Mouse (Mus musculus) embryo, embryonic 11.5 days (tissue): ENCODE results near the gene Agtpbp1.

ENCODE experiments used
- DNase-seq: peaks from one replicate; pipeline ENCODE4 v3.0.0-alpha.2; 2012; ENCODE audit warnings: low read depth, low spot score

Agtpbp1 gene

DNA sequence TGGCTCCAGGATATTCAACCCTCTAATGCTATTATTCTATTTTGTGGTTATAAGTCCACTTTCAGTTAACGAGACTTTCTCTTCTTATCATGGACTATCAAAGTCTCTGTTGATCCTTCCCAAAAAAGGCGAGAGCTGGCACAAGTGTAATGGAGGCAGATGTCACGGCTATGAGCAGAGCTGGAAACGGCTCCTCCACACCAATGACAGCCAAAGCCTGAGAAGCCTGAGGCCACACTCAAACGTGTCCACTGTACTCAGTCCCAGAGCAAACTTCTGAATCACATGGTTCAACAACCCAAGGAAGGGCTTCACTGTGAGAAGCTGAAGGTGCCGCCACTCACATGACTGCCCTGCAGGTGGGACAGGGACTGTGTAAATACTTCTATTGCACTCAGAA, 51.7 kb downstream of the Agtpbp1 start:
- no peak for DNase-seq

DNA sequence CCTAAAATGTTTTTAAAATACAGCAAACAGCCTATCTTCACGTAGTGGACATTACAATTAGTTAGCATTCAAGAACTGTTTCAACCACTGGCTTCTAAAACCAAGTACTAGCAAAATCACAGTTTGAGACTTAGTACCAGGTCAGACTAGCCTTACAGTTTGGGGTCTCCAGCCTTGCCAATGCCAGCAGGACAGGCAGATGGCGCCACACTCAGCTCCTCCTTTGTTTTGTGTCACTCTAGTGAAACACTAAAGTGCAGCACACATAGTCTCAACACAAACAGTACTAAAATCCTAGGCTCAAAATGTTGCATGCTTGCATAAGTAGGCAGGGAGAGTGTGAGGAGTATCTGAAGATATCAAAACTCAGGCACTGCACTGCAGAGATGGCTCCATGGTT, 53.8 kb downstream of the Agtpbp1 start:
- no peak for DNase-seq

DNA sequence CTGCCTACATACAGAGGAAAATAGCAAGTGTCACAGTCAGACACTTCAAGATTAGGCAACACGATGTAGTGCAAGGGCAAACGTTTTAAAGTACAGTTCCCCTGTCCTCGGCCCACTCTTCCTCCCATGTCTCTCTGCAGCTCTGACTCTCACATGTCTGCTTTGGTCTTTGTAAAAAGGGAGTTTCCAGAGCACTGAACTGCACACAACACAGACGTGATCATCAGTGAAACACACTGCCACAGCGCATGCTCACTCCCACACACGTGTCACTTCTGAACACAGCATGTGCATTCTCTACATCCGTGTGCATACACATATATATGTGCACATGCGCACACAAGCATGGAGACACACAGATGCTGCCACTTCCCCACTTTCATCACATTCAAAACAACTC, 54.5 kb downstream of the Agtpbp1 start:
- no peak for DNase-seq

DNA sequence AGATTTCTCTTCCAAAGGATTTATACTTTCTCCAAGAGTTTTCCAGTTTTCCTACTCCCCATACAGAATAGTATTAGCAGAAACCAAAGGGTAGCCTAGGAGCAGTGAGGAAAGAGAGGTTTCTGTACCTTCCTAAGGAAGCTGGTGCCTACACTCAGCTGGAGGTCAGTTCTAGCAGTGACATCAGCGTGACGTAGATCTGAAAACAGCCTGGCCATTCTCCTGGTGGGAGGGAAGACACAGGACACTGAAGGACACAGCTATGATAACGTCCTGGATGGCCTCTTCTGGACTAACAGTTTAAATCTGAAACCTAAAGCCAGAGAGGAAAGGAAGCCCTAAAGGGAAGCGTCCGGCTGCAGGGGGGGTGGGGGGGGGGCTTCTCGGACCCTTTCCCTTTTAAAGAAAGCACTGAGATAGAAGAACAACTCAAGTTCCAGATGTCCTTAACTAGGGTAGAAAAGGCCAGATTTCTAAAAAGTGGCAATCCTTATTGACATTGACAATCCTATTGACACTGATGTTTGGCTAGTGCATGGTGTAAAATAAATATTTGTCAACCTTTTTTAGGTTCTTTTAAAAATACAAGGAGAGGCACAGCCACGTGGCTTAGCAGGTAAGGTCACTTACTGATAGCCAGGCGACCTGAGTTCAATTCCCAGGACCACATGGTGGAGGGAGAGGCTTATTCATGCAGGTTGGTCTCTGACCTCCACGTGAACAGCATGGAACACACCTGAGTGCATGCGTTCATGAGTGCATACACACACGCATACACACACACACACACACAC, 63.6 kb downstream of the Agtpbp1 start:
- DNase-seq, result no peak

DNA sequence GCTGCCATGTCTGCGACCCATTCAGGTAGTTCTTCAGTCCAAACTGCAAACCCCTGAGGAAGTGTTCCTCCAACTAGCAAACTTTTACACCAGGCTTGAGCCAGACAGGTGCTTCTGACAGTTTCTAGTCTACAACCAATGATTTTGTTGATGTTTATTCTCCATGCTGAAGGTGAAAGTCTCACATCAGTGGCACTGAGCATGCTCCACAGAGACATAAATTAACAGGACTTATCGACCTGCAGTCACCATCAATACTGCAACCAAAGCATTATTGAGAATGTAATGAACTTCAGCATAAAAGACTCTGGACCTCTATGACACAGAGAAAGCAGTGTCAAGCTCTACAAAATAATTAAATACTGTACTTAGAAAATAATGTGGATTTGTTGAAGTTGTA, 64.2 kb downstream of the Agtpbp1 start:
- no peak for DNase-seq

DNA sequence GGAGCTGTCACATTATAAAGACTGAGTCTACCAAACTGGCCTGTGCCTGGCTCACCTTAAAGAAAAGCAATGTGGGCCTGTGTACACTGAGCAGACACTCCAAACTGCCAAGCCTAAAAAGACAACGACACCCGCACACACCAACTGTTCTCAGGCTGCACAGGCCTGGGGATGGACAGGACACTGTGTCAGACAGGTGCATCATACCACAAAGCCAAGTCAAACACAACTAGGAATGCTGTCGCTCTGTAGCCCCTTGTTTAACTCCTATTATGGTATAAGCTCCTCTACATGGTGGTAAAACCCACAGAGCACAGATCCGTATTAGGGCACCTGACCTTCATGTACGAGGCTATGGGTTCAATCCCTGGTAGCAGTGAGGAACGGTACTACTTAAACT, 65.5 kb downstream of the Agtpbp1 start:
- DNase-seq, result no peak

DNA sequence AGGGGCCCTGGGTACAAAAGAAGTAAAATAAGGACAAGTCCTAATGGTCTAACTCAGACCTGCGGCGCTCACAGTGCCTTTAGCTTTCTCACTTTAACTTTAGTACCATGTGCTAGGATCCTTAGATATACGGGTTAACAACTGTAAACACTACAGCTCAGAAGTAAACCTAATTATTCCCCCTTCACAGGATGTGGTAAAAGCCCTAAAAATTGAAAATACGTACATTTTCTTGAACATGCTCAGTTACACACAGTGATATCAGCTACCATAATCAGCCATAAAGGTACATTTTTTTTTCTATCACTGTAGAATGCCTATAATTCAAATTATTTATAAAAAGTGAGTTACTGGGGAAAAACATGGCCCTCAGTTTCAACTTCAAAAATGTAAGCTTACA, 67.0 kb downstream of the Agtpbp1 start:
- DNase-seq, result no peak

DNA sequence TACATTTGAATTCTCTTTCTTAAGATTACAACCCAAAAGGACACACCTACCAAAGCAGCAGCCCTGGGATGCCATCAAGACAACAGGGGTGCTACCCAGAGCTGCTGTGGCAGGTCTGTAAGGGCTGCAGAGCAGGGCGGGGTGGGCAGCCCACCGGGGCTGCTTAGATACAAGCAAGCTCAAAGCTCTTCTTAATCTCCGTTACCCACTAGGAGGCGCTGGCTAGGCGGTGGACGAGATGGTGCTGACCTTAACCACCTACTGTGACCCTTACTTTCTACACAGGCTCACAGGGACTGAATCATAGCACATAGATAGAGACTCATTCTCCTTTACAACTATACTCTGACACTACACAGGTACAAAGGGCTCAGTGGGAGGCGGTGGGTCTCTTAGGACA, 70.0 kb downstream of the Agtpbp1 start:
- peak; percentile 17 for DNase-seq

DNA sequence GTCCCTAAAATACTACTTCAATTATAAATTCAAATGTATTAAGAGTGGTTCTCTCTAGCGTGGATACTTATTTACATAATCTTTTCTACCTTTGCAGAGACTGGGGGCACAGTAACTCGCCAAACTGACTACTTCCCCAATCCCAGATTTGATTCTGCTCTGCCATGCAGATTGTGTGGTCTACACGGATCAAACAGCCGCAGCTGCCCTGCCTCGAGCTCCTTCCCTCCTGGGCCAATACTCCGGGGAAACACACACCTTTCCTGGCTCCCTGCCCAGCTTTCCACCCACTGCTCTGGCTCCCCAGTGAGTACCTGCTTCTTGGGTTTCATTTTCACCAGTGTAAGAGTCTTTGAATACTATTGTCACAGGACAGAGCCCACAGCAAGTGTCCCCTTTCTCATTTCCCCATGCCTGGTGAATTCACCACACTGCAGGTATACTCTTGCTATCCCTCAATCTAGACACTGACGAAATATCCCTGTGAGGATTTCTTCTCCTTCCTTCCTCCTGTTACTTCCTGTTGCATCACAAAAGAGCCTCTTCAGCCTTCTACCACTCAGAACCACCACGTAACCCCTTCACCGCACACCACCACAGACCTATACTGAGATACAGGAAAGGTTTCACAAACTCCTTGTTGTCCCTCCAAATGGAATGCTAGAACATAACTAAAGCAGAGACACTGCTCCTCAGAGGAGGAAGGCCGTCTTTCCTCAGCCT, 75.2 kb downstream of the Agtpbp1 start:
- no peak for DNase-seq

DNA sequence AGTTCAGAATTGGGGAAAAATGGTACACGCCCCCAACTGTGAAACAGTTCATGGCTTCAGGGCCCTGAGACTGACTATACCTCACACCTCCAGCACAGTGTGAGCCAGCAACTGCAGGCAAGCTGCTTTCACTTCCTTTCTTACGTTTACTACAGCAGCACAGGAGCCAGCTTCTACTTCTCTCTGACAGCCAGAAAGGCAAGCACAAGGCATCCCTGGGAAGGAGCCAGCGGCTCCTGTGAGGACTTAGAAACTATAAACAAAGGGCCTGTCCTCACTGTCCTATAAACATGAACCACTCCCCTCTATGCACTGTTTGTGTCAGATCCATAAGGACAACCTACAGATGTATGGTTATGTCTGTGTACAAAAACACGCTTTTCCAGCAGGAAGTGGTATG, 76.4 kb downstream of the Agtpbp1 start:
- no peak for DNase-seq

DNA sequence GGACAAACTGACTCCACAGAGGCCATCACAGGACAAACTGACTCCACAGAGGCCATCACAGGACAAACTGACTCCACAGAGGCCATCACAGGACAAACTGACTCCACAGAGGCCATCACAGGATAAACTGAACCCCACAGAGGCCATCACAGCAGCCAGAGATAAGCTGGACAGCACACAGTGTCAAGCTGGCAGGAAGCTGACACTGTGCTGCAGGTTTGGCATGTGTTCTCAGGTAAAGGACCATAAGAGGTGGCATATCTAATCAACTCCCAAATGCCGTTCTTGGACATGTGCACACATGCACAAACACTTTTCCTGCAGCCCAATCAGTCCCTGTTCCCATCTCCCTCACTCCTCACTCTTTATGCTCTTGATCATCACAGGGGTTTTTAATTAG, 78.6 kb downstream of the Agtpbp1 start:
- DNase-seq, result no peak

DNA sequence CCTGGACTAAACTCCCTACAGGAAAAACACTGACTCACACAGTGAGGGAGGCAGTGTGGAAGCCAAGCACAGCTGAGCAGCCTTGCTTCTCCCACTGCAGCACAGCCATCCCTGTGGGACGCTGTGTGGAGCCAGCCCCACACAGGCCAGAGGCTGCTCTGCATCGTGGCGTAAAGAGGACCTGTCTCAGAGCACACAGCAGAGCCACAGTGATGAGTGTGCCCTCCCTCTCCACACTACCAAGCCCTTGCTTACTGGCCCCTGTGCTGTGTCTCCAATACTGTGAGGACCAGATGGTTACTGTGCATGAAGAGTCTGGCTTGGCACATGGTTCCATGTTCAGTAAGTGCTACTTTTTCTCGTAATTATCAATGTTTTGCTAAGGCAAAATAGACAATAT, 79.2 kb downstream of the Agtpbp1 start:
- no peak for DNase-seq

DNA sequence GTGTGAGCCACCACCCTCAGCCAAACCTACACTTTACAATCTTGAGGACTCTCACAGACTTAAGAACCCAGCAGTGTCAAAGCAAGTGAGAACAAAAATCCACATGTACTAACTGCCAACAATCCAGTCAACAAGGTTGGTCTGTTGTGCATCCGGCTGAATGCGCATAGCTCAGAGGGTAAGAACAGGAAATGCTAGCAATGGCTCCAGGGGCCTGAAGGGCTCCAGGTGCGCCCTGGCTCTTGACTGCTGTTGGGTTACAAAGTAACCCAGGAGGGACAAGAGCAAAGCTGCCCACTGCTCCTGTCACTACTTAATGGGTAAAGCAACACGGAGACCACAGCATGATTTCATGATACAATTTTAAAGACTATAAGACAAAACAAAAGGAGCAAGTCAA, 81.4 kb downstream of the Agtpbp1 start:
- no peak for DNase-seq

DNA sequence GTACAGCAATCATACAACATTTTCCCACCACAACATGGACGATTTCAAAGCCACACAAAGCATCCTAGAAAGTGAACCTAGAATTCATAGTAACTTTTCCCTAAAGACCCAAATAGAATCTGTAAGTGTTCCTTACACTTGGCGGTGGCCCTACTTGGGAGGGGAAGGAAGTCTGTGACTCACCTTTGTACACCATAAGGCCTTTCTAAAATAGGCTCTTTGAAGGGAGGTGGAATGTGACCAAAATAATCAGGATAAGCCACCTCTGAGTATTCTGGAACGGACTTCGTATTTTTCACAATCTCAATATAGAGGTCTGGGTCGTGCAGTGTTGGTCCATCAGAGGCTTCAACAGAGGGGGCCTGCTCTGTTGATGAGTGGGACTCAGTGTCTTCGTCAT, 85.2 kb downstream of the Agtpbp1 start:
- no peak for DNase-seq

DNA sequence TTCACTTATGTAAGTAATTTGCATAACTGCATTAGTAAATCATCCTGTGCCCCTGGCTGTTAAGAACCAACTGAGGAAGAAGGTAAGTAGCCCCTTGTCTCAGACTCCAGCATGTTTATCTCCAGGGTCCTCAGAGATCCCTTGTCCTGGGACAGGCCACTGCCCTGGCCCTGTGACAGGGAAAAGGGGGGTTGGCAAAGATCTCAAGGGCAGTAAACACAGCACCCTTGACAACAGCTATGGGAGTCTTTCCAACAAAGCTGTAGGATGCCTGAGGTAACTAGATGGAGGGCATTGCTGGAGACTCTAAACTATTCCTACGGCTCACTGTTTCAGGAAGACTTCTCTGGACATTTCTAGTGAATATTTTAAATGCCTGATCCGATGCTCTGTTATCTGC, 85.7 kb downstream of the Agtpbp1 start:
- no peak for DNase-seq

DNA sequence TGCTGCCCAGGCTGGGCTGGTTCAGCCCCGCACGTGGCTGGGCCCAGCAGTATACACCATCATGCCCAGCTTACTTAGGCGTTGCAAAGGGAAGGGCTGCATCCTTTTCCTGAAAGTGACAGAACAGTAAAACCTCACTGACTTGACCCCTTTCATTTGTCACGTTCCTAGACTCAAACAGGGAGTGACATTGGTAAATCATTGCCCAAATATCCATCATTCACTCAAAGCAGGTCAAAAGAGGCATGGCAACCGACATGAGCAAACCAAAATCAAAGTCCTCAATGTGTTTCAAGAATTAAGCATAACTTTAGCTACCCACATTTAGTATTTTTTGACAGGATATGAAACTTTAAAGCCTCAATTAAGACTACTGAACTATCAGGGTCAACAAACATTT, 86.8 kb downstream of the Agtpbp1 start:
- DNase-seq, result no peak

DNA sequence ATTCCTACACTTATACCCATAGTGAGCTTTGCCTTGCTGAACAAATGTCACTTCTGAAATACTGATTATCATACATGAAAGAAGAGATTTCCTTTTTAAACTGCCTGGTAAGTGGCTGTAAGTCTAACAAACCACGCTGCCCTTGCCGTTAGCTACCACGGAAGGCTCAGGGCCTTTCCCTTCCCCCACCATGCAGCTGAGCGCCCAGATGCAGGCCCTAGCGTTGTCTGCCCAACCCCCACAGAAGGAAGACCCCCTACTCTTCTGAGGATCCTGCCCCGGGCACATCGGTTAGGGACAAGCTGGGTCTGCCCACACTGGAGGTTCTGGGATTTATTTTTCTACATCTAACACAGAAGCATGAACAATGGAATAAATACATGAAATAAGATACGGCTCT, 89.2 kb downstream of the Agtpbp1 start:
- no peak for DNase-seq

DNA sequence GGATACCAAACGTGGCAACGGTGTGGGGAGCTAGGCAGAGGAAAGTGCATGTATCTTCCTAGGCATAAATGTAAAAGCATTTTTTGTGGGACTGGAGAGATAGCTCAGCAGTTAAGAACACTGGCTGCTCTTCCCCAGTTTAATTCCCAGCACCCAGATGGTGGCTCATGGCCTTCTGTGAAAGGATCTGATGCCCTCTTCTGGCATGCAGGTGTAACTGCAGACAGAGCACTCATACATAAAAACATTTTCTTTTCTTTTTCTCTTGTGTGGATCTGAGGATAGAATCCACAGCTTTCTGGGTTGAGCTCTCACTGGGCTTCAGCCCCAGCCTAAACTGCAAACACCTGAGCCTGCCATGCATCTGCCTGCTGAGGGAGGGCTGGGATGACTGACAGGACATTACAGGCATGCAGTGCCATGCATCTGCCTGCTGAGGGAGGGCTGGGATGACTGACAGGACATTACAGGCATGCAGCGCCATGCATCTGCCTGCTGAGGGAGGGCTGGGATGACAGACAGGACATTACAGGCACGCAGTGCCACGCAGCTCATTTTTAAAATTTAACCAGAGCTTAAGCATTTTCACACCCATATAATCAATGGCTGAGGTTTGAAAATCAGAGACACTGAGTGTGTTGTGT, 90.3 kb downstream of the Agtpbp1 start:
- no peak for DNase-seq

DNA sequence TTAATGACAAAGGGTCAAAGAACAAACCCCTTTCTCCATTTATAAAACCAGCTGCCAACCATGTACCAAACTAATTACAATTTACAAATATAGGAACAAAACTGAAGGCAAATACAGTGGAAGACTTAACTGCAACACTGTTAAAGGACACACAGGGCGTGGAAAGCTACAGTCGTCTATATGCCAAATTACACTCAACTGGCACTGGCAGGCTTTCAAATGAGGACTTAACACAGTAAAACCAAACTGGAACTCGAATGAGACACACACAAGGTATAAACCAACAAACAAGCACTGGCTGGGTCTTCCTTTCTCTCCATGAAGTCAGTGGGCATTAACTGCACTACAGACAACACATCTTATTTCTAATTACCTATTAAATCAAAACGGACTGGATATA, 94.3 kb downstream of the Agtpbp1 start:
- DNase-seq, result no peak

DNA sequence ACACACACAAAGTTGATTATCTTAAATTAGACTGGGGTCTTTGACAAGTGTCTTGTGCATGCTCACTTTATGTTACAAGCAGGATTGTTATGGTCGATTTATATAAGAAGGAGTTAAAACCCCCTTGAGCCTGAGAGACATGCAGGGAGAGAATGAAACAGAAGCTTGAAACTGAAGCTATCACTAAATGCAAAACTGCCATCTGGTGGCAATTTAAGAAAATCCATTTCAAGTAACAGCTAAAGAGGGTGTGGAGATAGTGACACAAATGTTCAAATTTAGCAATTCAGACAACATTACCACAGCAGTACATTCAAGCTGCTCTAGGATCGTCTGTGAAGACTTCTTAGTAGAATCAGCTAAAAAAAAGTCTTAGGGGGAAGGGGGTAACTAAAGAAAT, 95.9 kb downstream of the Agtpbp1 start:
- peak; percentile 14 for DNase-seq

DNA sequence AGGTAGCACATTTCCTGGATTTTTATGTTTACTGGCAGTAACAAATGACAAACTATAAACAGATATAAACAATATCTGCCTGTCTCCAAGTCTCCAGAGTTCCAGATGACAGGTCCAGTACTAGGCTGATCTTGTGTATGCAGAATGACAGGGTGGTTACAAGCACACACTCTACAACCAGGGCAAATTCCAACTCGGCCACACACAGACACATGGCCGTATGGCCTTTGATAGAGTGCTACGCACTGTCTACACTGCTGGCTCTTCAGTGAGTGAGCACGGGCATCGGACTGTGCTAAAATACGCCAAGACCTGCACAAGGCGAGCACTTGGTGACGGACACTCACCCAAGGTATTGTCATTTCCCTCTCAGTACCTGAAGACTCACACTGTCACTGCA, 97.7 kb downstream of the Agtpbp1 start:
- DNase-seq, result no peak

DNA sequence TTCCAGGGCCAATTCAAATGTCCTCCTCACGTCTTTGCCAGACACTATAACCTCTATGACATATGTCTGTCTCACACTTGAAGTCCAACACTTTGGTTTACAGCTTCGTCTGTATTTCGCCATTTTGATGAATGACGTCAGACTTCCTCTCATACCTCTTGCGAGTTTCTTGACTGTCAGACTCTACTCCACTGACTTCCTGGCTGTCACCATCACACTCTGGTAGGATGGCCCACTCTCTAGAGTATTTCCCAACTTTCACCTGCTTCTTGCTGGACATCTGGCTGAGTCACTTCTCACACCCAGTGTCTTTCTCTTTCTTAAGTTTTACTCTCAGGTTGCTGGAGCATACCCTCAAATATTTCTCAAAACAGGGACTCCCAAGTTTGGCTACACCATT, 98.8 kb downstream of the Agtpbp1 start:
- no peak for DNase-seq

DNA sequence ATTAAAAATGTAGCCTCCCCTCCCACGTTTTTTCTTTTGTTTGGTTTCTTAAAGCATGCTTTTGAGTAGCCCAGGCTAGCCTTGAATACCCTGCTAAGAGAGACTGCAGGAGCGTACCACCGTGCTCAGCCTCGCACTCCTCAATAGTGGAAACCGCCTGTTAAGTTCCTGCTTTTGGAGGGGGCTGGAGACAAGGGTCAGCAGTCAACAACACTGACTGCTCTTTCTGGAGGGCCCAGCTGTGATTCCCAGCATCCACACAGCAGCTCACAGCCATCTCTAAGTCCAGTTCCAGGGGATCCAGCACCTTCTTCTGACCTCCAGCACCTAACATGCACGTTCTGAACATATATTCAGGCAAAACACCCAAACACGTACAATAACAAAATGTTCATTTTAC, 99.6 kb downstream of the Agtpbp1 start:
- DNase-seq, result no peak
